In the genomic region with DNA sequence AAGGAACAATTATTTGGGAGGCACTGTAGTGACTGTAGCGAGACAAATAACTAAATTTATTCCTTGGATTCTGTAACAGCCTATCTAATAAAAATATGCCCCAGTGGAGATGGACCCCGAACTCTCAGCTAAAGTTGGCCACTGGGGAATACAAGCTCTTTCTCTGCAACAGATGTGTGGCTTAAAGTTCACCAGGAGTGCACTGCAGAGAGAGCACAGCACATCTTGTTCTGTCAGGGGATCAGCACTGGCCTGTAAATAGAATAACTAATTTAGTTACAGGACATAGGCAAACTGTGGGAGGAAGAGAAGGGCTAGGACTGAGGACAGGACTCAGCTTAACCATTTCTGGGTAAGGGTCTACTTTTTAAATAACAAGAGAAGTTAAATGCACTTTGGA, we compare ENCODE assay signal across 23 mouse cellular contexts.
DNase-seq lines count a peak whose midpoint lies in the region; ATAC-seq lines count a peak whose summit lies in the region.
"Had no signal": no experiment of that assay in that cellular context is flagged by ENCODE, and none has a peak within 500 bp of the region (broad histone marks: within the 10 kb centered on the region; RNA-seq: fewer than 3 reads in every experiment).

No protein-coding gene starts in this region.

- no peaks in the 10 kb centered on the region for H3K36me3 ChIP-seq in heart, embryonic 10.5 days
- H3K36me3 ChIP-seq in forebrain, embryonic 15.5 days = no peaks in the 10 kb centered on the region
- H3K36me3 ChIP-seq: intestine, embryonic 15.5 days; limb, embryonic 10.5 days; midbrain, embryonic 13.5 days; neural tube, embryonic 13.5 days had no signal

- peak; percentile 99 for DNase-seq in heart, adult 11 months
- no peak for DNase-seq in heart, embryonic 10.5 days (ENCODE audit: low spot score)
- DNase-seq in kidney, postnatal 14 days = peak; percentile 22
- DNase-seq in kidney, adult 18-20 months = no peak
- DNase-seq in 3T3-L1 (ENCODE audit: low read depth, low spot score) (peak; percentile 35), adipocyte (ENCODE audit: low spot score) (peak; percentile 78)
- DNase-seq: adrenal gland, postnatal 14 days; cerebellum, adult 11-12 months; cerebellum, postnatal 25 days; embryo, embryonic 11 days; forebrain, postnatal 0 days; lung, postnatal 14 days; thymus, adult 18-20 months; thymus, postnatal 4 days had no signal

- no peaks in the 10 kb centered on the region for H3K4me1 ChIP-seq in heart, embryonic 10.5 days
- no peaks in the 10 kb centered on the region for H3K4me1 ChIP-seq in forebrain, embryonic 15.5 days
- H3K4me1 ChIP-seq: intestine, embryonic 15.5 days; limb, embryonic 10.5 days; midbrain, embryonic 13.5 days; neural tube, embryonic 13.5 days had no signal

- 77% methylated on average over 2 of the region's 2 CpGs for WGBS in heart, embryonic 10.5 days
- WGBS in forebrain, embryonic 15.5 days = 85% methylated on average over 2 of the region's 2 CpGs

- no peaks in the 10 kb centered on the region for H3K9me3 ChIP-seq in heart, embryonic 10.5 days
- H3K9me3 ChIP-seq in forebrain, embryonic 15.5 days = no peaks in the 10 kb centered on the region
- H3K9me3 ChIP-seq: intestine, embryonic 15.5 days; limb, embryonic 10.5 days; midbrain, embryonic 13.5 days; neural tube, embryonic 13.5 days had no signal

- no peak overlapping the region for H3K4me2 ChIP-seq in forebrain, embryonic 15.5 days (replicated peaks)
- H3K4me2 ChIP-seq: hindbrain, embryonic 14.5 days; intestine, embryonic 15.5 days; midbrain, embryonic 13.5 days; neural tube, embryonic 13.5 days had no signal

- no peak overlapping the region for H3K9ac ChIP-seq in forebrain, embryonic 15.5 days (replicated peaks)
- H3K9ac ChIP-seq: forebrain, postnatal 0 days; hindbrain, embryonic 14.5 days; intestine, embryonic 15.5 days; liver, embryonic 14.5 days; midbrain, embryonic 13.5 days; neural tube, embryonic 13.5 days had no signal

- ATAC-seq in forebrain, embryonic 15.5 days (replicated peaks) = no peak
- ATAC-seq in granulocyte monocyte progenitor cell, adult 5-6 weeks (replicated peaks; ENCODE audit: poor library complexity, severe bottlenecking) = no peak
- ATAC-seq: forebrain, postnatal 0 days; intestine, embryonic 15.5 days; midbrain, embryonic 13.5 days; Patski had no signal

- H3K27ac ChIP-seq in heart, embryonic 10.5 days = no peak overlapping the region
- H3K27ac ChIP-seq in forebrain, embryonic 15.5 days (replicated peaks) = no peak overlapping the region
- H3K27ac ChIP-seq: hindbrain, embryonic 14.5 days; intestine, embryonic 15.5 days; limb, embryonic 10.5 days; liver, embryonic 14.5 days; midbrain, embryonic 13.5 days; neural tube, embryonic 13.5 days had no signal

- H3K27me3 ChIP-seq in heart, embryonic 10.5 days (ENCODE audit: insufficient read depth, poor library complexity, severe bottlenecking) = no peaks in the 10 kb centered on the region
- no peaks in the 10 kb centered on the region for H3K27me3 ChIP-seq in forebrain, embryonic 15.5 days
- H3K27me3 ChIP-seq: intestine, embryonic 15.5 days; midbrain, embryonic 13.5 days; neural tube, embryonic 13.5 days; Patski had no signal

- H3K4me3 ChIP-seq in heart, embryonic 10.5 days = no peak overlapping the region
- H3K4me3 ChIP-seq in forebrain, embryonic 15.5 days = no peak overlapping the region
- H3K4me3 ChIP-seq: intestine, embryonic 15.5 days; limb, embryonic 10.5 days; midbrain, embryonic 13.5 days; neural tube, embryonic 13.5 days had no signal

Comparison
In these comparisons a context has a peak if more than half of its experiments do, and no peak if none do; other contexts are left out.
1. DNase-seq: peak in heart, adult 11 months (single experiment), kidney, postnatal 14 days (single experiment), 3T3-L1 (single experiment) and adipocyte (single experiment); none in heart, embryonic 10.5 days (single experiment) and kidney, adult 18-20 months (single experiment).